Mouse (Mus musculus) liver, postnatal 0 days (tissue): ENCODE data around the gene Cux1.

Source experiments
- CTCF ChIP-seq: sonication (generic); IDR thresholded peaks from 2 replicates; pipeline ENCODE4 v1.5.1; 2016; ENCODE audit warnings: antibody characterized with exemption, low read depth
- EP300 ChIP-seq: IDR thresholded peaks from 2 replicates; pipeline ENCODE4 v1.6.1; 2016; ENCODE audit warnings: antibody characterized with exemption, low read depth, mild to moderate bottlenecking

GRCm38 (mm10) chr5:136600511-136600910, 33.2 kb upstream of the Cux1 start:
- no peak for TF ChIP-seq CTCF
- TF ChIP-seq EP300 = no peak
